Mouse (Mus musculus): ENCODE measurements around the gene Clasp1. TPM values are rescaled to one million over a fixed set of nuclear protein-coding genes. Genes with fewer than 3 reads are reported as not detected.

Gene Clasp1
- total and polyA plus RNA-seq, 3 experiments = 32.0 to 53.2 (median 42.2) TPM

- no peak overlapping the region for H3K27ac ChIP-seq (ENCODE audit: insufficient read depth, low read depth)
- H3K36me3 ChIP-seq (replicated peaks in 1 of 2; ENCODE audit: control insufficient read depth in 1 of 2, insufficient read depth in 1 of 2, low read length in 1 of 2) = peaks cover 69 to 90% of the 10 kb centered on the region in 2 experiments
- no peaks in the 10 kb centered on the region for H3K9me3 ChIP-seq (replicated peaks; ENCODE audit: low read length)
- H3K4me3 ChIP-seq (replicated peaks in 1 of 3; ENCODE audit: low read depth in 2 of 3, low read length in 2 of 3, poor library complexity in 1 of 3) = no peak overlapping the region
- H3K9ac ChIP-seq (ENCODE audit: insufficient read depth, low read depth) = no peak overlapping the region
- no peak for DNase-seq (ENCODE audit: extremely low read depth)
- no peaks in the 10 kb centered on the region for H3K79me2 ChIP-seq (replicated peaks; ENCODE audit: control insufficient read depth, extremely low read depth, insufficient read depth, poor library complexity, severe bottlenecking)
- H3K4me2 ChIP-seq (ENCODE audit: insufficient read depth, low read depth, poor library complexity, severe bottlenecking) = no peak overlapping the region
- TF ChIP-seq SMC3 (IDR thresholded peaks at IDR 0.05; ENCODE audit: low read depth, low read length) (no peak), EP300 (IDR thresholded peaks at IDR 0.05; ENCODE audit: low read length) (no peak), JUN (IDR thresholded peaks at IDR 0.05; ENCODE audit: insufficient read depth, low read depth, low read length) (no peak)
- H3K27me3 ChIP-seq (replicated peaks) = no peaks in the 10 kb centered on the region
- in situ Hi-C loops (cut with MboI; ENCODE audit: low pct_ligation_motif_present, low pct_unique_long_range_greater_than_20kb, low sequenced_read_pairs) = no loop called here
- H3K4me1 ChIP-seq (ENCODE audit: control insufficient read depth in 1 of 2, insufficient read depth in 2 of 2) = no peaks in the 10 kb centered on the region
- dilution Hi-C loops (cut with MboI; ENCODE audit: extremely low pct_ligation_motif_present, extremely low pct_unique_long_range_greater_than_20kb, low sequenced_read_pairs) = no loop called here
Observed at GRCm38 (mm10) chr1:118548769-118549168, 159.9 kb downstream of the Clasp1 start.

- Histone ChIP-seq H3K36me3 (replicated peaks in 1 of 2; ENCODE audit: control insufficient read depth in 1 of 2, insufficient read depth in 1 of 2, low read length in 1 of 2) (peaks cover 71 to 90% of the 10 kb centered on the region in 2 experiments), H3K79me2 (replicated peaks; ENCODE audit: control insufficient read depth, extremely low read depth, insufficient read depth, poor library complexity, severe bottlenecking) (no peaks in the 10 kb centered on the region)
- in situ Hi-C loops (cut with MboI; ENCODE audit: low pct_ligation_motif_present, low pct_unique_long_range_greater_than_20kb, low sequenced_read_pairs) = no loop called here
Observed at GRCm38 (mm10) chr1:118551152-118551551, 162.3 kb downstream of the Clasp1 start.

GRCm38 (mm10) chr1:118552071-118552470 lies 163.2 kb downstream of the Clasp1 start:
- dilution Hi-C loops (cut with MboI; ENCODE audit: extremely low pct_ligation_motif_present, extremely low pct_unique_long_range_greater_than_20kb, low sequenced_read_pairs) (no loop called here), in situ Hi-C loops (cut with MboI; ENCODE audit: low pct_ligation_motif_present, low pct_unique_long_range_greater_than_20kb, low sequenced_read_pairs) (no loop called here)
- Histone ChIP-seq H3K27me3 (replicated peaks) (no peaks in the 10 kb centered on the region), H3K4me2 (ENCODE audit: insufficient read depth, low read depth, poor library complexity, severe bottlenecking) (no peak overlapping the region), H3K79me2 (replicated peaks; ENCODE audit: control insufficient read depth, extremely low read depth, insufficient read depth, poor library complexity, severe bottlenecking) (no peaks in the 10 kb centered on the region), H3K9me3 (replicated peaks; ENCODE audit: low read length) (no peaks in the 10 kb centered on the region), H3K4me3 (replicated peaks in 1 of 3; ENCODE audit: low read depth in 2 of 3, low read length in 2 of 3, poor library complexity in 1 of 3) (no peak overlapping the region), H3K27ac (ENCODE audit: insufficient read depth, low read depth) (no peak overlapping the region), H3K4me1 (ENCODE audit: control insufficient read depth in 1 of 2, insufficient read depth in 2 of 2) (no peaks in the 10 kb centered on the region), H3K36me3 (replicated peaks in 1 of 2; ENCODE audit: control insufficient read depth in 1 of 2, insufficient read depth in 1 of 2, low read length in 1 of 2) (peaks cover 69 to 91% of the 10 kb centered on the region in 2 experiments), H3K9ac (ENCODE audit: insufficient read depth, low read depth) (no peak overlapping the region)
- TF ChIP-seq ZMIZ1 (IDR thresholded peaks at IDR 0.05; ENCODE audit: low read depth, low read length) (no peak), CTCF (conservative IDR thresholded peaks at IDR 0.05 in 1 of 2, IDR thresholded peaks at IDR 0.05 in 1 of 2; ENCODE audit: low read depth in 2 of 2, low read length in 2 of 2) (no peak), JUND (conservative IDR thresholded peaks at IDR 0.05; ENCODE audit: low read depth, low read length) (no peak), CHD1 (IDR thresholded peaks at IDR 0.05; ENCODE audit: low read depth, low read length) (no peak), SIN3A (IDR thresholded peaks at IDR 0.05; ENCODE audit: low read length) (no peak), MAX (IDR thresholded peaks at IDR 0.05; ENCODE audit: low read length) (no peak), POLR2A (IDR thresholded peaks at IDR 0.05; ENCODE audit: low read depth, low read length) (no peak), ELF1 (IDR thresholded peaks at IDR 0.05; ENCODE audit: low read depth, low read length) (no peak)
- no peak for DNase-seq (ENCODE audit: extremely low read depth)

More at GRCm38 (mm10) chr1:118551152-118551551, 162.3 kb downstream of the Clasp1 start:
- Histone ChIP-seq H3K4me1 (ENCODE audit: control insufficient read depth in 1 of 2, insufficient read depth in 2 of 2) (no peaks in the 10 kb centered on the region), H3K27ac (ENCODE audit: insufficient read depth, low read depth) (no peak overlapping the region), H3K4me2 (ENCODE audit: insufficient read depth, low read depth, poor library complexity, severe bottlenecking) (no peak overlapping the region), H3K9ac (ENCODE audit: insufficient read depth, low read depth) (no peak overlapping the region), H3K9me3 (replicated peaks; ENCODE audit: low read length) (no peaks in the 10 kb centered on the region), H3K4me3 (replicated peaks in 1 of 3; ENCODE audit: low read depth in 2 of 3, low read length in 2 of 3, poor library complexity in 1 of 3) (no peak overlapping the region), H3K27me3 (replicated peaks) (no peaks in the 10 kb centered on the region)
- TF ChIP-seq MXI1 (IDR thresholded peaks at IDR 0.05; ENCODE audit: low read depth, low read length) = no peak
- dilution Hi-C loops (cut with MboI; ENCODE audit: extremely low pct_ligation_motif_present, extremely low pct_unique_long_range_greater_than_20kb, low sequenced_read_pairs) = no loop called here
- DNase-seq (ENCODE audit: extremely low read depth) = no peak
